Mouse (Mus musculus) liver, adult (tissue): ENCODE results near the gene Flnc.

ENCODE experiments used
- GATA4 ChIP-seq: IDR thresholded peaks from 2 replicates; pipeline ENCODE4 v1.6.1; 2014; ENCODE audit warnings: mild to moderate bottlenecking, low read length; ENCODE audit not compliant: insufficient replicate concordance

Gene Flnc

GRCm38 (mm10) chr6:29461502-29461901, 28.4 kb downstream of the Flnc start:
- TF ChIP-seq GATA4, result no peak

- no peak for TF ChIP-seq GATA4
Observed at GRCm38 (mm10) chr6:29463388-29463787, 30.3 kb downstream of the Flnc start.

- peak; percentile 30; the same call in 1 of the 2 replicates for TF ChIP-seq GATA4
Observed at GRCm38 (mm10) chr6:29467583-29468354, 34.7 kb downstream of the Flnc start, which contains the start of gene Atp6v1f. TSS of gene Atp6v1f (plus strand) at chr6:29467718.

- no peak for TF ChIP-seq GATA4
Observed at GRCm38 (mm10) chr6:29468851-29469250, 35.8 kb downstream of the Flnc start.

- TF ChIP-seq GATA4, result no peak
Observed at GRCm38 (mm10) chr6:29471137-29471536, 38.1 kb downstream of the Flnc start, which contains the start of gene Atp6v1fnb. TSS of gene Atp6v1fnb (plus strand) at chr6:29471437.

- no peak for TF ChIP-seq GATA4
Observed at GRCm38 (mm10) chr6:29473941-29474691, 41.1 kb downstream of the Flnc start.

- TF ChIP-seq GATA4, result no peak
Observed at GRCm38 (mm10) chr6:29474736-29475135, 41.7 kb downstream of the Flnc start.

GRCm38 (mm10) chr6:29482691-29483090, 49.6 kb downstream of the Flnc start:
- TF ChIP-seq GATA4, result no peak

- TF ChIP-seq GATA4, result no peak
Observed at GRCm38 (mm10) chr6:29484716-29485559, 51.9 kb downstream of the Flnc start.

- TF ChIP-seq GATA4, result no peak
Observed at GRCm38 (mm10) chr6:29485951-29486350, 52.9 kb downstream of the Flnc start.

GRCm38 (mm10) chr6:29494101-29494500, 61.0 kb downstream of the Flnc start:
- no peak for TF ChIP-seq GATA4

- TF ChIP-seq GATA4, result no peak
Observed at GRCm38 (mm10) chr6:29496270-29496669, 63.2 kb downstream of the Flnc start.

- no peak for TF ChIP-seq GATA4
Observed at GRCm38 (mm10) chr6:29497791-29498190, 64.7 kb downstream of the Flnc start.

- TF ChIP-seq GATA4, result no peak
Observed at GRCm38 (mm10) chr6:29500177-29500576, 67.1 kb downstream of the Flnc start.

GRCm38 (mm10) chr6:29500810-29501209, 67.8 kb downstream of the Flnc start:
- no peak for TF ChIP-seq GATA4
